Mouse (Mus musculus): ENCODE data around the gene Gm13762. TPM values are rescaled to one million over a fixed set of nuclear protein-coding genes. Genes with fewer than 3 reads are reported as not detected.

Gm13762 gene
- total and polyA plus RNA-seq, 3 experiments: not detected

- no peak within 1 kb of the TSS for H3K9ac ChIP-seq (ENCODE audit: control insufficient read depth, low read depth, low read length, poor library complexity, severe bottlenecking)
- TF ChIP-seq GABPA (IDR thresholded peaks at IDR 0.05; ENCODE audit: low read depth, low read length): no peak
- TF ChIP-seq TAL1 (IDR thresholded peaks at IDR 0.05; ENCODE audit: low read length): no peak
- no peak for TF ChIP-seq SMC3 (IDR thresholded peaks at IDR 0.05; ENCODE audit: low read depth, low read length)
- no peak for TF ChIP-seq MXI1 (IDR thresholded peaks at IDR 0.05; ENCODE audit: low read depth, low read length)
- no peak for TF ChIP-seq MAZ (IDR thresholded peaks at IDR 0.05; ENCODE audit: low read depth, low read length)
- TF ChIP-seq MYB (IDR thresholded peaks at IDR 0.05; ENCODE audit: low read depth, low read length): no peak
- TF ChIP-seq ELF1 (IDR thresholded peaks at IDR 0.05; ENCODE audit: low read depth, low read length): no peak
- no peak for TF ChIP-seq SIN3A (IDR thresholded peaks at IDR 0.05; ENCODE audit: low read length)
- TF ChIP-seq CHD2 (IDR thresholded peaks at IDR 0.05; ENCODE audit: low read length): no peak
- TF ChIP-seq MAX (IDR thresholded peaks at IDR 0.05; ENCODE audit: low read length): no peak
- no peak for TF ChIP-seq ZMIZ1 (IDR thresholded peaks at IDR 0.05; ENCODE audit: low read depth, low read length)
- no peak for TF ChIP-seq JUND (IDR thresholded peaks at IDR 0.05; ENCODE audit: low read depth, low read length)
- no peak for TF ChIP-seq POLR2AphosphoS2 (IDR thresholded peaks at IDR 0.05; ENCODE audit: low read length)
- TF ChIP-seq TCF12 (IDR thresholded peaks at IDR 0.05; ENCODE audit: low read depth, low read length): no peak
- TF ChIP-seq ZC3H11A (IDR thresholded peaks at IDR 0.05; ENCODE audit: low read depth, low read length): no peak
- no peak for TF ChIP-seq MYC (IDR thresholded peaks at IDR 0.05; ENCODE audit: low read depth, low read length)
- no peak within 1 kb of the TSS for H3K27ac ChIP-seq (ENCODE audit: control insufficient read depth, low read depth, low read length)
- H3K27me3 ChIP-seq (ENCODE audit: control insufficient read depth in 1 of 2, insufficient read depth in 2 of 2, low read length in 2 of 2): no peaks in the 10 kb centered on the region
- no peaks in the 10 kb centered on the region for H3K4me1 ChIP-seq (ENCODE audit: control insufficient read depth in 1 of 2, insufficient read depth in 2 of 2, low read length in 2 of 2)
- no peaks in the 10 kb centered on the region for H3K9me3 ChIP-seq (replicated peaks; ENCODE audit: insufficient read depth, low read length)
- H3K4me3 ChIP-seq (ENCODE audit: control insufficient read depth in 1 of 2, insufficient read depth in 1 of 2, low read depth in 2 of 2, low read length in 2 of 2): no peak within 1 kb of the TSS
- no peak for DNase-seq (ENCODE audit: low read depth, low spot score)
- H3K36me3 ChIP-seq (ENCODE audit: control insufficient read depth in 1 of 2, insufficient read depth in 2 of 2, low read length in 2 of 2): no peaks in the 10 kb centered on the region
- H3K79me2 ChIP-seq (ENCODE audit: control insufficient read depth, insufficient read depth, low read length, poor library complexity): no peaks in the 10 kb centered on the region
These were observed 26.8 kb upstream of the Gm13762 start, which contains the start of gene Olfr1215 for GRCm38 (mm10) chr2:89006873-89007272. Gene Olfr1215 (minus strand): TSS chr2:89006973.

- no peak for DNase-seq (ENCODE audit: low read depth, low spot score)
- H3K27me3 ChIP-seq (ENCODE audit: control insufficient read depth in 1 of 2, insufficient read depth in 2 of 2, low read length in 2 of 2): no peaks in the 10 kb centered on the region
- no peak within 1 kb of the TSS for H3K27ac ChIP-seq (ENCODE audit: control insufficient read depth, low read depth, low read length)
- H3K4me1 ChIP-seq (ENCODE audit: control insufficient read depth in 1 of 2, insufficient read depth in 2 of 2, low read length in 2 of 2): no peaks in the 10 kb centered on the region
- no peak within 1 kb of the TSS for H3K4me3 ChIP-seq (ENCODE audit: control insufficient read depth in 1 of 2, insufficient read depth in 1 of 2, low read depth in 2 of 2, low read length in 2 of 2)
- H3K9ac ChIP-seq (ENCODE audit: control insufficient read depth, low read depth, low read length, poor library complexity, severe bottlenecking): no peak within 1 kb of the TSS
- no peak for TF ChIP-seq USF2 (IDR thresholded peaks at IDR 0.05; ENCODE audit: borderline replicate concordance in 1 of 2, insufficient read depth in 1 of 2, low read depth in 1 of 2, low read length in 2 of 2)
- TF ChIP-seq MYC (IDR thresholded peaks at IDR 0.05; ENCODE audit: low read depth, low read length): no peak
- TF ChIP-seq HCFC1 (IDR thresholded peaks at IDR 0.05; ENCODE audit: low read depth, low read length): no peak
- no peak for TF ChIP-seq ZMIZ1 (IDR thresholded peaks at IDR 0.05; ENCODE audit: low read depth, low read length)
- no peak for TF ChIP-seq ZC3H11A (IDR thresholded peaks at IDR 0.05; ENCODE audit: low read depth, low read length)
- no peak for TF ChIP-seq CTCF (IDR thresholded peaks at IDR 0.05 in 2 of 3, conservative IDR thresholded peaks at IDR 0.05 in 1 of 3; ENCODE audit: control insufficient read depth in 1 of 3, insufficient read depth in 1 of 3, low read depth in 2 of 3, low read length in 3 of 3, poor library complexity in 1 of 3, severe bottlenecking in 1 of 3)
- TF ChIP-seq GABPA (IDR thresholded peaks at IDR 0.05; ENCODE audit: low read depth, low read length): no peak
- no peak for TF ChIP-seq POLR2A (IDR thresholded peaks at IDR 0.05; ENCODE audit: control insufficient read depth in 1 of 2, insufficient read depth in 1 of 2, low read depth in 1 of 2, low read length in 2 of 2, poor library complexity in 1 of 2)
- TF ChIP-seq ETS1 (IDR thresholded peaks at IDR 0.05; ENCODE audit: low read depth, low read length): no peak
- TF ChIP-seq ZNF384 (IDR thresholded peaks at IDR 0.05; ENCODE audit: low read depth, low read length): no peak
- no peak for TF ChIP-seq JUND (IDR thresholded peaks at IDR 0.05; ENCODE audit: low read depth, low read length)
- TF ChIP-seq ZKSCAN1 (IDR thresholded peaks at IDR 0.05; ENCODE audit: low read depth, low read length): no peak
- no peak for TF ChIP-seq TBP (IDR thresholded peaks at IDR 0.05; ENCODE audit: low read depth, low read length)
- no peak for TF ChIP-seq POLR2AphosphoS5 (IDR thresholded peaks at IDR 0.05; ENCODE audit: borderline replicate concordance, low read depth, low read length)
- TF ChIP-seq CHD1 (IDR thresholded peaks at IDR 0.05; ENCODE audit: low read depth, low read length): no peak
- H3K79me2 ChIP-seq (ENCODE audit: control insufficient read depth, insufficient read depth, low read length, poor library complexity): no peaks in the 10 kb centered on the region
- H3K9me3 ChIP-seq (replicated peaks; ENCODE audit: insufficient read depth, low read length): no peaks in the 10 kb centered on the region
- no peaks in the 10 kb centered on the region for H3K36me3 ChIP-seq (ENCODE audit: control insufficient read depth in 1 of 2, insufficient read depth in 2 of 2, low read length in 2 of 2)
These were observed 12.5 kb upstream of the Gm13762 start, which contains the start of gene Olfr1214 for GRCm38 (mm10) chr2:88992553-88992952. Gene Olfr1214 (minus strand): TSS chr2:88992653.
